Mouse (Mus musculus) kidney, embryonic 14.5 days (tissue): ENCODE results near the gene Alox15. TPM values are rescaled to one million over a fixed set of nuclear protein-coding genes. Genes with fewer than 3 reads are reported as not detected.
"Not testable (repeated sequence)": the region's sequence is repeated elsewhere in the genome, so short reads cannot be mapped to it uniquely, and the experiment has no call there.

Experiments
- ATAC-seq: fragments of 200-750 bp; cut with Nextera tagmentation; 2 replicates; pipeline ENCODE4 v1.8.0; 2017; ENCODE audit warnings: moderate number of reproducible peaks, mild to moderate bottlenecking, moderate TSS enrichment, moderate library complexity; ENCODE audit not compliant: low FRiP score, low TSS enrichment
- H3K27ac ChIP-seq: fragments of 300-500 bp; sonication (generic); 2 replicates; pipeline ENCODE4 v1.5.1; 2014; ENCODE audit warnings: low read depth, mild to moderate bottlenecking, low read length, moderate library complexity, mixed read lengths
- H3K27me3 ChIP-seq: fragments of 300-500 bp; sonication (generic); 2 replicates; pipeline ENCODE4 v1.6.1; 2014; ENCODE audit warnings: mild to moderate bottlenecking, low read length; ENCODE audit not compliant: control insufficient read depth, insufficient read depth
- H3K36me3 ChIP-seq: fragments of 300-500 bp; sonication (generic); 2 replicates; pipeline ENCODE4 v1.6.1; 2014; ENCODE audit warnings: low read length, mixed read lengths; ENCODE audit not compliant: control insufficient read depth, insufficient read depth
- H3K4me1 ChIP-seq: fragments of 300-500 bp; sonication (generic); 2 replicates; pipeline ENCODE4 v1.6.1; 2014; ENCODE audit warnings: low read length, mixed read lengths; ENCODE audit not compliant: control insufficient read depth, insufficient read depth
- H3K4me2 ChIP-seq: fragments of 300-500 bp; sonication (generic); replicated peaks from 2 replicates; pipeline ENCODE4 v1.6.1; 2014; ENCODE audit warnings: low read depth, mild to moderate bottlenecking, low read length
- H3K4me3 ChIP-seq: fragments of 300-500 bp; sonication (generic); 2 replicates; pipeline ENCODE4 v1.5.1; 2014; ENCODE audit warnings: mild to moderate bottlenecking, low read length
- H3K9ac ChIP-seq: fragments of 300-500 bp; sonication (generic); 2 replicates; pipeline ENCODE4 v1.6.1; 2014; ENCODE audit warnings: low read depth, mild to moderate bottlenecking, low read length, moderate library complexity
- H3K9me3 ChIP-seq: fragments of 300-500 bp; sonication (generic); 2 replicates; pipeline ENCODE4 v1.6.1; 2016; ENCODE audit warnings: low read length; ENCODE audit not compliant: control insufficient read depth
- WGBS: fragments of 180-500 bp; shearing (Covaris S2); extraction: QIAGEN DNeasy Blood & Tissue Kit; methylation state at CpG from one replicate; pipeline ENCODE4 v1.1.7; 2014; 5-methylcytosine and 5-hydroxymethylcytosine counted together
- polyA plus RNA-seq: library from polyadenylated mRNA; unstranded; fragments of >200 nt; fragmentation: Nextera tagmentation; extraction: Ambion mirVana; gene quantifications from 2 replicates; pipeline ENCODE4 v1.2.1, GENCODE M21; 2014

Gene Alox15
- polyA plus RNA-seq, 1 experiment from 2014 or later, result 1.5 TPM

DNA sequence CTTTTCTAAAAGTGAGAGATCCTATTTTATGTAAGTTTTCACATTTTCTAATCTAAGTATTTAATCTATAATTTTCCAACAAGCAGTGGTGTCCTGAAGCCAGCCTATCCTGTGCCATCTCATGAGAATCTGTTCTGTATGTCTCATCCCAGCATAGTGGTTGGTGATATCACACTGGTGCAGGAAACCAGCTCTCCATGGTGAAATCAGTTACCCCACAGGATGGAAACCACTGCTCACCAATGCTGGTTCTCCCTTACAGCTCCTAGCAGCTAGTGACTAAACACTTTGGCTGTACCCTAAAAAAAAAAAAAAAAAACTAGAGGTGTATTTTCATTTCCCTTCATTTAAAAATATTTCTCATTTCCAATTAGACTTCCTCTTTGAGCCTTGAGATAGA, 20.6 kb upstream of the Alox15 start:
- H3K36me3 ChIP-seq, result no peaks in the 10 kb centered on the region
- H3K27me3 ChIP-seq, result no peaks in the 10 kb centered on the region
- no peak overlapping the region for H3K9ac ChIP-seq
- no peak for ATAC-seq
- H3K4me2 ChIP-seq, result no peak overlapping the region
- no peaks in the 10 kb centered on the region for H3K4me1 ChIP-seq
- no peak overlapping the region for H3K4me3 ChIP-seq
- no peaks in the 10 kb centered on the region for H3K9me3 ChIP-seq
- H3K27ac ChIP-seq, result no peak overlapping the region

DNA sequence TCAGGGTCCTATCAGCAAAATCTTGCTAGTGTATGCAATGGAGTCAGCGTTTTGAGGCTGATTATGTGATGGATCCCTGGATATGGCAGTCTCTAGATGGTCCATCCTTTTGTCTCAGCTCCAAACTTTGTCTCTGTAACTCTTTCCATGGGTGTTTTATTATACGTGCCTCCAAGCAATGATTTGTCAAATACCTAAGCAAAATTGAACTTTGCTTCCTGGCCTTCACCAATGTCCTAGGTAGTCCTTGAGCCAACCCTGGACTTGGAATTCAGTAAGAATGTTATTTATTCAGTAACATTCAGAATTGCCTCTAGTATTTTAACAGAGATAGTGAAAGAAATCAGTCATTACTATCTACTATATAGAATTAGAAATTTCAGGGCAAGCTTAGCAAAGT, 16.8 kb upstream of the Alox15 start:
- H3K4me3 ChIP-seq, ATAC-seq, H3K36me3 ChIP-seq, H3K9ac ChIP-seq, H3K4me2 ChIP-seq, H3K27me3 ChIP-seq, H3K27ac ChIP-seq, H3K4me1 ChIP-seq, H3K9me3 ChIP-seq: not testable (repeated sequence)
- WGBS, result 72% methylated on average over 2 of the region's 2 CpGs

DNA sequence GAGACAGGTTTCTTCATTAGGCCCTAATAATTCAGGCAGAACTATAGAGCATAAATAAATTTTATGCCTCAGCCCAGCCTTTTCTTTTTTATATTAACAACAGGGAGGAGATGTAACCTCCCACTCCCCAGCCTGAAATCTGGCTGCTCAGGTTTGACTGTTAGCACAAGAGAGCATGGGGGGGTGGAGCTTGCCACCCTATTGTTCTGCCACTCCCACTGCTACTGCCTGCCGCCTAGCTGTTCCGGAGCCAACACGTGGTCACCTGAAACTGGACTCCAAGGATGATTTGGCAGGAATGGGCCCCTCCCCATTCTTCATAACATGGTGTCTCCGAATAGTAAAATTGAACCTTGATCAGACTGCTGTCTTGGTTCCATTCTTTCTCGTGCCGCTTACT, 15.9 kb upstream of the Alox15 start:
- not testable (repeated sequence) for H3K27me3 ChIP-seq, H3K27ac ChIP-seq, H3K36me3 ChIP-seq, H3K4me1 ChIP-seq, H3K4me2 ChIP-seq, H3K9ac ChIP-seq, H3K4me3 ChIP-seq, H3K9me3 ChIP-seq, ATAC-seq
- WGBS, result 83% methylated on average over 6 of the region's 6 CpGs

DNA sequence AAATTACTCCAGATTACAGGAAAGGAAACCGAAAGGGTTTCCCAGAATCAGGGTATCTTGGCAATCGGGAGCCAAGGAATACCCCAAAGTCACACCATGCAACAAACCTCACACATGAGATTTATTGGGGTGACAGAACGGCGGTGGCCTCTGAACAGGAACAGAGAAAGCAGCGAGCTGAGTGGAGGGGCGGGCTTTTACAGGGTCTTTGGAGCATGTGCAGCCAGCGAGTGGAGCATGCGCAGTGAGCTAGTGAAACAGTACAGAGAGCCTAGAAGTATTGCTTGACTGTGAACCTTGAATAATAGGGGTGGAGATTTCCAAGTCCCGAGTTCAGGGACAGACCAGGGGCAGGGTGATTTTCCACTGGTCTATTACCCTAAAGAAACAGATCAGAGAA, 3.2 kb downstream of the Alox15 start:
- Histone ChIP-seq H3K36me3 (no peaks in the 10 kb centered on the region), H3K27me3 (peaks cover 14% of the 10 kb centered on the region), H3K4me2 (no peak overlapping the region), H3K27ac (no peak overlapping the region), H3K4me1 (peaks cover 3% of the 10 kb centered on the region; the same call in 1 of the 2 replicates), H3K9me3 (no peaks in the 10 kb centered on the region), H3K9ac (no peak overlapping the region), H3K4me3 (no peak overlapping the region)
- ATAC-seq, result no peak
- 74% methylated on average over 9 of the region's 9 CpGs for WGBS

DNA sequence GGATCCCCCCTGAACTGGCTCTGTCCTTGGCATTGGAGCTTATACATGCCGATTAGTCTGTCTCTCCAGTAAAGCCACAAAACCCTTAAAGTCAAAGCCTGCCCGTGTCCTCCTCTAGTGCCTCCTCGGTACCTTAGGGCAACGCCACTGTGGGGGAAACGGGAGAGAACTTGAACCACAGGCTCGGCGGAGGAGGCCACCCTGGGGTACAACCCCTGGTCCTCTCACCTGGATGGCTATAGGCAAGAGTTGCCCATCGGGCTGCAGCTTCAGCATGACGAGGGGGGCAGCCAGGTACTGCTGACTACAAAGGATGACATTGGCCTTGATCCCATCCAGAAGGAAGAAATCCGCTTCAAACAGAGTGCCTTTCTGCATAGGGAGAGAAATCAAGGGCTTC, 4.0 kb downstream of the Alox15 start:
- ATAC-seq, result no peak
- peaks cover 3% of the 10 kb centered on the region; the same call in 1 of the 2 replicates for H3K4me1 ChIP-seq
- H3K9ac ChIP-seq, result no peak overlapping the region
- no peak overlapping the region for H3K4me2 ChIP-seq
- H3K4me3 ChIP-seq, result no peak overlapping the region
- 84% methylated on average over 10 of the region's 10 CpGs for WGBS
- H3K27ac ChIP-seq, result no peak overlapping the region
- H3K9me3 ChIP-seq, result no peaks in the 10 kb centered on the region
- peaks cover 14% of the 10 kb centered on the region for H3K27me3 ChIP-seq
- H3K36me3 ChIP-seq, result no peaks in the 10 kb centered on the region

DNA sequence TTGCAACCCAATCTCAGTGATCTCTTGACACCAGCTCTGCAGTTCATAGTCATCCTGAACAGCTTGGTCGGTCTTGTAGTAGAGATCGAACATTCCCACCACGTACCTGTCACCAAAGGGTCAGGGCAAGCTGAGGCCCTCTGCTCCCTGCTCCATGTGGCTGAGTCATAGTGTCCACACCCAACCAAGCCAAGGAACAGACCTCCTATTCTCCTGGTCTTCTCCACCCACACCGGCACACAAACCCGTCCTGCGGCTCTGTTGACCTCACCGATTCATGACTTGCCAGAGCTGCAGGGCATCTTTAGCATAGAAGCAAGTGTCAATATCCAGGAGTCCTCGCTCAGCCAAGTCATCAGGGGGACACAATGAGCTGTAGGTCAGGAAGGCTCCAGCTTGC, 6.3 kb downstream of the Alox15 start:
- H3K9me3 ChIP-seq, result no peaks in the 10 kb centered on the region
- no peak overlapping the region for H3K27ac ChIP-seq
- no peaks in the 10 kb centered on the region for H3K4me1 ChIP-seq
- WGBS, result 90% methylated on average over 8 of the region's 8 CpGs
- no peak overlapping the region for H3K9ac ChIP-seq
- H3K27me3 ChIP-seq, result peaks cover 3% of the 10 kb centered on the region; the same call in 1 of the 2 replicates
- no peak overlapping the region for H3K4me3 ChIP-seq
- no peak overlapping the region for H3K4me2 ChIP-seq
- ATAC-seq, result no peak
- no peaks in the 10 kb centered on the region for H3K36me3 ChIP-seq

DNA sequence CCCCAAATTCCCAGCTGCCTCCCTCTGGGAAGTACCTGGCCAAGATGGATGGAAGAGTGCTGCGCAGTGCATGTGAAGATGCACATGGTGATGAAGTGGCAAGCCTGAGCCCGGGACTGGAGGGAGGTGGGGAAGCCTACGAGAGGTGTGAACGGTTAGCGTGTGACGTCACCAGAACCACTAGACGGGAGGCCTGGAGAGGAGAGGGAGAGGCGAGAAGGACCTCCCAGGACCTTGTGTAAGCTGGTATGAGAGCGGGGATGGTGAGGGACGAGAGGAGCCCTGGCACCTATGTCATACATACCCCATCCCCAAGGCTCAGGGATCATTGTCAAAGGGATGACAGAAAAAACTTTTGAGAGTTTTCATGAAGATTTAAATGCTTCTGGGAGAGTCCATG, 6.8 kb downstream of the Alox15 start:
- H3K4me2 ChIP-seq, result no peak overlapping the region
- no peaks in the 10 kb centered on the region for H3K9me3 ChIP-seq
- whole genome bisulfite sequencing, result 76% methylated on average over 10 of the region's 10 CpGs
- ATAC-seq, result no peak
- H3K9ac ChIP-seq, result no peak overlapping the region
- no peak overlapping the region for H3K27ac ChIP-seq
- H3K4me3 ChIP-seq, result no peak overlapping the region
- H3K36me3 ChIP-seq, result no peaks in the 10 kb centered on the region
- H3K27me3 ChIP-seq, result no peaks in the 10 kb centered on the region
- no peaks in the 10 kb centered on the region for H3K4me1 ChIP-seq

DNA sequence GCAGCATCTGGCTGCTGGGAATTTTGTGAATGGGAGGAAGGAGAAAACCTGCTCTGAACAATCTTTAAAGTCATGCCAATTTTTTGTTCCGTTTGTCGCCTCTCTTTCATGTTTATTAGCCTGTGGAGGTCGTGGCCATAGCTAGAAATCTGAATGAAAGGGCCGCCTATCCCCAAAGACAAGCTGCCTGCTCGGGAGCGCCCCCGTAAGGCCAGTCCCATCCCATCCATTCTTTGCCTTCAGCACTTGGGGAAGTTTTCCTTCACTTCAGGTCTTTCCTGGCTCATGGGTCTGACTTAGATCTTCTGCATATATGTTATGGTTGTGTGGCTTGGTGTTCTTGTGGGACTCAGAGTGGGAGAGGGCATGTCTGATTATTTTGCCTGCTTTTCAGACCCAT, 12.3 kb downstream of the Alox15 start:
- no peak overlapping the region for H3K4me3 ChIP-seq
- no peaks in the 10 kb centered on the region for H3K36me3 ChIP-seq
- no peak overlapping the region for H3K4me2 ChIP-seq
- WGBS, result 40% methylated on average over 7 of the region's 7 CpGs
- no peaks in the 10 kb centered on the region for H3K9me3 ChIP-seq
- no peak for ATAC-seq
- no peaks in the 10 kb centered on the region for H3K27me3 ChIP-seq
- H3K27ac ChIP-seq, result no peak overlapping the region
- H3K4me1 ChIP-seq, result no peaks in the 10 kb centered on the region
- no peak overlapping the region for H3K9ac ChIP-seq

DNA sequence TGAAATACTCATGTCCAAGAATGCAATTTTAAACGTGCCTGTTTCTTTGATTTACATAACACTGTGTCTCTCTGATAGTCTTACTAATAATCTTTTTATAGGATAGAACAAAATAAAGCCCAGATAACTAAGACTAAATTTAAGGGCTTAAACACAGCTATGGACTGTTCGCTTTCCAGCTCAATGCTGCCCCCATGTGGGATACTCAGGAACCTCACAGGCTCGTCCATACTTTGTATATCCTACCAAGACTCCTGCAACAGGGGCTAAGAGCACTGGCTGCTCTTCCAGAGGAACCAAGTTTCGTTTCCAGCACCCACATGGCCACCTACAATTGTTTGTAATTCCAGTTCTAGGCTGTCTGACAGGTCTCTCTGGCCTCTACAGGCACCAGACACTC, 17.4 kb downstream of the Alox15 start:
- Histone ChIP-seq H3K4me2 (no peak overlapping the region), H3K4me1 (no peaks in the 10 kb centered on the region), H3K27ac (no peak overlapping the region), H3K27me3 (no peaks in the 10 kb centered on the region), H3K36me3 (no peaks in the 10 kb centered on the region), H3K9ac (no peak overlapping the region), H3K4me3 (no peak overlapping the region), H3K9me3 (no peaks in the 10 kb centered on the region)
- ATAC-seq, result no peak
- WGBS, result 31% methylated on average over 4 of the region's 4 CpGs

DNA sequence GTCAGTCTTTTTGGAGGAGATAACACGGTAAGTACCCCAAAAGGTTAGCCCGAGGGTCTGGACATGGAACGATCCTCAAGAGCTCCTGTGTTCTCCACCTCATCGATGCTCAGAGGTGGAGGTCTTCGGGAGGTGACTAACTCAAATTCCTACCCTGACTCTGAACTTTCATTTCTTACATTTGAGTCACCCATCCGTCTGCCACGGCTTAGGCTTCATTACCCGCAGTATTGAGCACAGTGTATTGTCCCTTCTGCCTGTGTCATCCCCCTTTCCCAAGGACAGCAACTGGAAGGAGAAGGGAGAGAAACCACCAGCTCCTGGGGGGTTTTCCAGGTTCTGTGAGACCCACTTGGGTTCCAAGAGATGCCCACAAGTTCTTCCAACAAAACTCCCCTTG, 27.1 kb downstream of the Alox15 start:
- no peak overlapping the region for H3K4me2 ChIP-seq
- ATAC-seq, result no peak
- H3K27me3 ChIP-seq, result peaks cover 41% of the 10 kb centered on the region
- H3K4me3 ChIP-seq, result no peak overlapping the region
- no peak overlapping the region for H3K27ac ChIP-seq
- no peaks in the 10 kb centered on the region for H3K9me3 ChIP-seq
- 84% methylated on average over 8 of the region's 8 CpGs for WGBS
- H3K4me1 ChIP-seq, result no peaks in the 10 kb centered on the region
- H3K9ac ChIP-seq, result no peak overlapping the region
- no peaks in the 10 kb centered on the region for H3K36me3 ChIP-seq
